Mouse (Mus musculus) heart, embryonic 14.5 days (tissue): ENCODE data around the gene Fam84b. TPM values are rescaled to one million over a fixed set of nuclear protein-coding genes. Genes with fewer than 3 reads are reported as not detected.
"Not testable (repeated sequence)": the region's sequence is repeated elsewhere in the genome, so short reads cannot be mapped to it uniquely, and the experiment has no call there.

Experiments
- ATAC-seq: fragments of 200-750 bp; cut with Nextera tagmentation; 2 replicates; pipeline ENCODE4 v1.8.0; 2017; ENCODE audit warnings: low read depth, moderate TSS enrichment; ENCODE audit not compliant: insufficient number of reproducible peaks, insufficient read depth, low FRiP score
- H3K27ac ChIP-seq, 2 experiments: fragments of 200-500 bp in 1 of 2; fragments of 300-500 bp in 1 of 2; sonication (generic) in 1 of 2; replicated peaks in 1 of 2; 2 replicates each; pipeline ENCODE4 v1.5.1; 2012 to 2014; ENCODE audit warnings: low read depth in 2 of 2, low read length in 2 of 2, control low read depth in 1 of 2, mild to moderate bottlenecking in 1 of 2, mixed read lengths in 1 of 2; ENCODE audit not compliant: control insufficient read depth in 1 of 2, insufficient read depth in 1 of 2
- H3K27me3 ChIP-seq: fragments of 300-500 bp; sonication (generic); 2 replicates; pipeline ENCODE4 v1.6.1; 2014; ENCODE audit warnings: mild to moderate bottlenecking, low read length, control low read depth; ENCODE audit not compliant: control insufficient read depth, insufficient read depth
- H3K36me3 ChIP-seq: fragments of 300-500 bp; sonication (generic); 2 replicates; pipeline ENCODE4 v1.6.1; 2014; ENCODE audit warnings: mild to moderate bottlenecking, control low read depth, low read length, mixed read lengths; ENCODE audit not compliant: control insufficient read depth, insufficient read depth
- H3K4me1 ChIP-seq, 2 experiments: fragments of 200-500 bp in 1 of 2; fragments of 300-500 bp in 1 of 2; sonication (generic) in 1 of 2; 2 replicates each; pipeline ENCODE4 v1.6.1; 2012 to 2014; ENCODE audit warnings: low read length in 2 of 2, control low read depth in 1 of 2, mixed read lengths in 1 of 2; ENCODE audit not compliant: control insufficient read depth in 2 of 2, insufficient read depth in 2 of 2
- H3K4me2 ChIP-seq: fragments of 300-500 bp; sonication (generic); 2 replicates; pipeline ENCODE4 v1.6.1; 2014; ENCODE audit warnings: mild to moderate bottlenecking, low read length
- H3K4me3 ChIP-seq, 2 experiments: fragments of 200-500 bp in 1 of 2; fragments of 300-500 bp in 1 of 2; sonication (generic) in 1 of 2; 2 replicates each; pipeline ENCODE4 v1.5.1; 2012 to 2014; ENCODE audit warnings: low read length in 2 of 2, mild to moderate bottlenecking in 2 of 2, control low read depth in 1 of 2, low read depth in 1 of 2, moderate library complexity in 1 of 2; ENCODE audit not compliant: control insufficient read depth in 1 of 2, insufficient read depth in 1 of 2
- H3K9ac ChIP-seq: fragments of 300-500 bp; sonication (generic); 2 replicates; pipeline ENCODE4 v1.6.1; 2014; ENCODE audit warnings: mild to moderate bottlenecking, low read length
- H3K9me3 ChIP-seq: fragments of 300-500 bp; sonication (generic); 2 replicates; pipeline ENCODE4 v1.6.1; 2016; ENCODE audit warnings: low read length, control low read depth; ENCODE audit not compliant: control insufficient read depth
- WGBS: fragments of 180-500 bp; shearing (Covaris S2); extraction: QIAGEN DNeasy Blood & Tissue Kit; methylation state at CpG from one replicate; pipeline ENCODE4 v1.1.7; 2014; 5-methylcytosine and 5-hydroxymethylcytosine counted together
- polyA plus RNA-seq: library from polyadenylated mRNA; unstranded; fragments of >200 nt; fragmentation: Nextera tagmentation; extraction: Ambion mirVana; gene quantifications from 2 replicates; pipeline ENCODE4 v1.2.1, GENCODE M21; 2014

Fam84b gene
- polyA plus RNA-seq, 1 experiment from 2014 or later, result 5.9 TPM

DNA sequence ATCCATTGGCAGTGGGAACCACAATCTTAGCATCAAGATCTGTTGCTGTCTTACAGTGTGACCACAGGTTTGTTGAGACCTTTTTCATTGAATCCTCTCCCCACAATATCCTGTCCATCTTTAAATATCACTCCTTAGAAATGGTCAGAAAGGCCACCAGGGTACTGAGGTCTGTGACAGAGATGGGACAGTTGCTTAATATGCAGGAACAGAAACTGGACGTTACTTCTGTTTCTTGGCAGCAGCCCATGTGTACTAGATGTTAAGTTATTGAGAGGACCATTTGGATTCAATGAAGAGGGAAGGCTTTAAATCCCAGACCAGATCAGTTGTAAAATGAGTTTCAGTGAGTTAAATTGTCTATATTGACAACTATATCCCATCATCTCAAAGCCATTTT, 1.5 kb upstream of the Fam84b start:
- no peaks in the 10 kb centered on the region for H3K36me3 ChIP-seq
- H3K4me2 ChIP-seq, result no peak overlapping the region
- no peak for ATAC-seq
- H3K4me1 ChIP-seq, result peaks cover 6 to 7% of the 10 kb centered on the region in 2 experiments; a peak in 2 of 4 replicates
- H3K4me3 ChIP-seq, result no peak overlapping the region
- no peak overlapping the region for H3K27ac ChIP-seq
- H3K27me3 ChIP-seq, result no peaks in the 10 kb centered on the region
- 68% methylated on average over 1 of the region's 1 CpGs for WGBS
- no peaks in the 10 kb centered on the region for H3K9me3 ChIP-seq
- H3K9ac ChIP-seq, result no peak overlapping the region

DNA sequence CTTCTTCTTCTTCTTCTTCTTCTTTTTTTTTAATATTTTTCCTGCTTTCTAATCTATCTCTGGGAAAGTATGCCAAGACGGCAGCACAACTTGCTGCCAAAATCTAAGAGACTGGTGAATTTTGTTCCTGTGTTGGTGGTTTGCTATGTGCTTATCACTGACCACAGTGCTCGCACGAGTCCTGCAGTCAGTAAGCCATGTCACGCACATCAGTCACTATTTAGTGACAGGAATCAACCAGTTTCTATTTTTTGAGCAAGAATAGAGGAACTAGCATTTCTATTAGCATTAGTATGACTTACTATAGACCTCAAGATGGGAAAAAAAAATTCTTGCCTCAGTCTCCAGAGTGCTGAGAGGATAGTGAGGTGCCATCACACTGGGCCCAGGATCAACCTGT, 573 bp upstream of the Fam84b start:
- Histone ChIP-seq H3K9ac (no peak overlapping the region), H3K36me3 (no peaks in the 10 kb centered on the region), H3K4me3 (no peak overlapping the region), H3K4me1 (peaks cover 7 to 8% of the 10 kb centered on the region in 2 experiments; a peak in 3 of 4 replicates), H3K27ac (no peak overlapping the region), H3K27me3 (no peaks in the 10 kb centered on the region), H3K9me3 (no peaks in the 10 kb centered on the region), H3K4me2 (no peak overlapping the region)
- ATAC-seq, result no peak
- 61% methylated on average over 4 of the region's 4 CpGs for WGBS

DNA sequence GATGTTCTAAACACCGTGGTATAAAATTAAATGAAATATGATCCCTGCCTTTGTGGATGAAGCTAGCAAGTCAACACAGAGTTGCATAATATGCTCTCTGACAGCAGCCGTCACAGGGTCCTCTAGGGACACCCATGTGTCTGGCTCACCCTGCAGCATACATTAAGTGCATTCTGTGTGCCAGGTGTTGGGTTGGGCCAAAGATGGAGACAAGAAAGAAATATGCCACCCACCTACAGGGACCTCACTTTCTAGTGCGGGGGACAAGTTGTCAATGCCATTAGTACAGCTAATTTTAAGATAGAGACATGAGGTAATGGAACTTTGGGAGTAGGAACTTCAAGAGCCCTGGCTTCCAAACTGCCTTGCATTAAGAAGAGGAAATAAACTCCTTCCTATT, 4.9 kb downstream of the Fam84b start:
- H3K4me1 ChIP-seq, result peaks cover 10 to 14% of the 10 kb centered on the region in 2 experiments; a peak in 3 of 4 replicates
- H3K27ac ChIP-seq, result no peak overlapping the region
- no peak overlapping the region for H3K4me3 ChIP-seq
- no peak overlapping the region for H3K9ac ChIP-seq
- ATAC-seq, result no peak
- 60% methylated on average over 3 of the region's 3 CpGs for WGBS
- H3K36me3 ChIP-seq, result no peaks in the 10 kb centered on the region
- H3K9me3 ChIP-seq, result no peaks in the 10 kb centered on the region
- no peaks in the 10 kb centered on the region for H3K27me3 ChIP-seq
- H3K4me2 ChIP-seq, result no peak overlapping the region

DNA sequence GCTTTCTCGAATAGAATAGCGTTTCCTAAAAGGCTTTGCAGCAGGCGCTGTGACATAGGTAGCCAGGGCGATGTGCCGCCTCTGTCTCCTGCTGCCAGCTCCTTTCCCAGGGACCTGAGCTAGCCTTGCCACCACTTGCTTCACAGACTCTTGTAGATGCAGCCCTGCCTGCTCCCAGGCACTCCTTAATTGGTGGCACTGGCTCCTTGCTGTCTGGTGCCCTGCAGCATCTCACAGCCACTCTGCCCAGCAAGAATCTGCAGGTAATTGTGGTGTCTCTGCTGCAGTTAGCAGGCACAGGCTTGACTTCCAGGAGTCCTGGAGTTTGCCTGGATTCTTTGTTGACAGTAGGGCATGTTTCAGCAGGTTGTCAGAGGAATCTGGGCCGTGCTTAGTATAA, 7.3 kb downstream of the Fam84b start:
- ATAC-seq, result no peak
- no peaks in the 10 kb centered on the region for H3K27me3 ChIP-seq
- H3K9me3 ChIP-seq, result no peaks in the 10 kb centered on the region
- H3K4me3 ChIP-seq, result no peak overlapping the region
- H3K27ac ChIP-seq, result no peak overlapping the region
- no peaks in the 10 kb centered on the region for H3K36me3 ChIP-seq
- H3K9ac ChIP-seq, result no peak overlapping the region
- H3K4me1 ChIP-seq, result peaks cover 3 to 12% of the 10 kb centered on the region in 2 experiments; a peak in 3 of 4 replicates
- 36% methylated on average over 6 of the region's 6 CpGs for WGBS
- H3K4me2 ChIP-seq, result no peak overlapping the region

DNA sequence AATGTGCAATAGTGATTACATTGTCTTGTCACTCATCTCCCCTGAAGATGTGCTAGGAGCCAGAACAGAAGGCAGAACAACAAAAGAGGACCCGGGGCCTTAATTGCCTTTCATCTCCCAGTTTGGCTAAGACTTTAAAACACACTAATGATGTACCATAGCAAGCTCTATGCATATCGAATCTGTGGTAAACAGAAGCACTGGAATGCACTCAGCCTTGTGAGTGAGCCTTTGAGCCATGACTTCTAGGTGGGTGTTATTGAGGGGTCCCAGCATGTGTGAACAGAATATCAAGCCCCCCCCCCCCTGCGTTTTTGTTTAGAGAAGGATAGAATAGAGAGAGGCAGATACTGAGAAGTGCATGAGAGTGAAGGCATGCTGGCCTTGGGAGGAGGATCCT, 7.7 kb downstream of the Fam84b start:
- ATAC-seq, result no peak
- H3K9ac ChIP-seq, result no peak overlapping the region
- no peak overlapping the region for H3K4me3 ChIP-seq
- no peaks in the 10 kb centered on the region for H3K9me3 ChIP-seq
- no peak overlapping the region for H3K4me2 ChIP-seq
- no peaks in the 10 kb centered on the region for H3K36me3 ChIP-seq
- no peak overlapping the region for H3K27ac ChIP-seq
- H3K4me1 ChIP-seq, result peaks cover 3 to 12% of the 10 kb centered on the region in 2 experiments; a peak in 3 of 4 replicates
- no peaks in the 10 kb centered on the region for H3K27me3 ChIP-seq
- WGBS, result 25% methylated on average over 3 of the region's 3 CpGs

DNA sequence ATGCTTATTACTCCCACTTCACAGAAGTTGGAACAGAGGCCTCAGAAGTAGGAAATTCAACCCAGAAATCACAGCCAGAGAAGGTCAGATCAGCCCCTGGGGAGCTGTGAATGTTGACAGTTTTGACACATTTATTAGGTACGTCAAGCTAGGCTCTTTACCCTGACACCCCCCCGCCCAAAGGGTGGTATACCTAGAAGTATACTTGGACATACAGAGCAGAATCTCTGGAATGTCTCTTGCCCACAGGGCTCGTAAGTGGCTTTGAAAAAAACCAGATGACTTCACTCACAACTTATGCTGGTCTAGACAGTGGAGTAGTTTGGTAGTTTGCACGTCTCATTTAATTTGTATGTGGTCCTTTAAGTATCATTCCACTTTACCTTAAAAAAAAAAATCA, 11.8 kb downstream of the Fam84b start:
- H3K27ac ChIP-seq, result no peak overlapping the region
- peaks cover 3 to 7% of the 10 kb centered on the region in 2 experiments; a peak in 2 of 4 replicates for H3K4me1 ChIP-seq
- H3K9me3 ChIP-seq, result no peaks in the 10 kb centered on the region
- 25% methylated on average over 4 of the region's 4 CpGs for WGBS
- H3K4me2 ChIP-seq, result no peak overlapping the region
- ATAC-seq, result no peak
- H3K36me3 ChIP-seq, result no peaks in the 10 kb centered on the region
- H3K9ac ChIP-seq, result no peak overlapping the region
- H3K4me3 ChIP-seq, result no peak overlapping the region
- no peaks in the 10 kb centered on the region for H3K27me3 ChIP-seq

DNA sequence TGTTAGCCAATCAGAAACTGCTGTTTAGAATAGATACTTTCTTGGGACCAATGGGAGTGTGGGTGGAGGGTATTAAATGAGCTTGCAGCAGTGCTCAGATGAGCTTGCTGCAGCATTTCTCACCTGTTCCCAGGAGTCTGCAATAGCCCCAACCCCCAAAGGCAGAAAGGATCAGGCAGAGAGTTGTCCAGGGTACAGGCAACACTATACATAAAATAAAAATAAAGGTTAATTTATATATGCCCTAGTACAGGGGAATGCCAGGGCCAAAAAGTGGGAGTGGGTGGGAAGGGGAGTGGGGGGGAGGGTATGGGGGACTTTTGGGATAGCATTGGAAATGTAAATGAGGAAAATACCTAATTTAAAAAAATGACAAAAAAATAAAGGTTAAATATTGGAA, 12.3 kb downstream of the Fam84b start:
- not testable (repeated sequence) for H3K36me3 ChIP-seq, H3K4me3 ChIP-seq, ATAC-seq, H3K4me1 ChIP-seq, H3K9ac ChIP-seq, H3K27ac ChIP-seq, H3K27me3 ChIP-seq, H3K9me3 ChIP-seq, H3K4me2 ChIP-seq

DNA sequence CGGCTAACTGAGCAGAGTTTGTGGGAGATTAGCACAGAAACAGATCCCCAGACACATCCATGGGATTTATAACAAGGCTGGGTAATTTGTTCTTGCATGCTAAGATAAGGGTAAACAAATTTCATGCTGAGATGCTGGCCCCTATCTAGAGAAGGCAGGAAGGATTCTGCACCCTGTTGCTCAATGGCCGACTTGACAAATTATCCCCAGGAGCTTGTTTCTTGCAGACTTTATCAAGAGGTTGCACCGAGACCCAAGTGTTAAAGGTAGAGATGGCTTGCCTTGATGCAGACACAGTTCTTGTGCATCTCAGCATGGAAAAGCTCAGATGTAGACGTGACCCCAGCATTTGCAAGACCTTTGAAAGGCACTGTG, 13.3 kb downstream of the Fam84b start:
- Histone ChIP-seq H3K9me3 (no peaks in the 10 kb centered on the region), H3K36me3 (no peaks in the 10 kb centered on the region), H3K4me2 (no peak overlapping the region), H3K9ac (no peak overlapping the region), H3K4me1 (peaks cover 0 to 3% of the 10 kb centered on the region in 2 experiments; a peak in 2 of 4 replicates), H3K4me3 (no peak overlapping the region), H3K27ac (no peak overlapping the region), H3K27me3 (no peaks in the 10 kb centered on the region)
- no peak for ATAC-seq
- 42% methylated on average over 4 of the region's 4 CpGs for WGBS
